Mouse (Mus musculus): ENCODE data around the gene 6430550D23Rik. TPM values are rescaled to one million over a fixed set of nuclear protein-coding genes. Genes with fewer than 3 reads are reported as not detected.

6430550D23Rik gene
- 0.83 and 1.5 TPM in 2 replicates for polyA plus RNA-seq (2011; ENCODE audit: insufficient read depth, insufficient read length, low replicate concordance, missing spikeins)

GRCm38 (mm10) chr2:156007888-156008532 lies at the start of gene 6430550D23Rik, which contains the start of gene Ergic3:
Gene 6430550D23Rik (minus strand): TSS chr2:156007977.
Gene Ergic3 (plus strand): TSS chr2:156008045.
- Histone ChIP-seq H3K27ac (ENCODE audit: control insufficient read depth, insufficient read depth, low read depth, low read length, poor library complexity) (peak within 1 kb of the TSS; percentile 35; the same call in 1 of the 2 replicates), H3K4me1 (ENCODE audit: control insufficient read depth, insufficient read depth, low read length) (0 out of 2 replicates have a peak, but pooled peaks cover 2% of the 10 kb centered on the region), H3K4me3 (replicated peaks; ENCODE audit: control insufficient read depth, low read depth, low read length) (peak within 1 kb of the TSS; percentile 87)
- TF ChIP-seq CTCF (IDR thresholded peaks at IDR 0.05; ENCODE audit: control insufficient read depth, insufficient read depth, low read length) (no peak), POLR2A (IDR thresholded peaks at IDR 0.05; ENCODE audit: borderline replicate concordance, control insufficient read depth, low read depth, low read length) (peak; percentile 49; the same call in 1 of the 2 replicates)
- WGBS: under 1% methylated on average over 45 of the region's 45 CpGs

GRCm38 (mm10) chr2:156052816-156053215 lies 45.0 kb upstream of the 6430550D23Rik start, which contains the start of gene Fer1l4:
Gene Fer1l4 (minus strand): TSS chr2:156052947.
- Histone ChIP-seq H3K27ac (ENCODE audit: control insufficient read depth, insufficient read depth, low read depth, low read length, poor library complexity) (no peak within 1 kb of the TSS), H3K4me3 (replicated peaks; ENCODE audit: control insufficient read depth, low read depth, low read length) (no peak within 1 kb of the TSS), H3K4me1 (ENCODE audit: control insufficient read depth, insufficient read depth, low read length) (no peaks in the 10 kb centered on the region)
- 79% methylated on average over 9 of the region's 9 CpGs for WGBS
- no peak for TF ChIP-seq CTCF (IDR thresholded peaks at IDR 0.05; ENCODE audit: control insufficient read depth, insufficient read depth, low read length)
- TF ChIP-seq POLR2A (IDR thresholded peaks at IDR 0.05; ENCODE audit: borderline replicate concordance, control insufficient read depth, low read depth, low read length): no peak

GRCm38 (mm10) chr2:156047929-156048328 lies 40.2 kb upstream of the 6430550D23Rik start:
- H3K4me1 ChIP-seq (ENCODE audit: control insufficient read depth, insufficient read depth, low read length): no peaks in the 10 kb centered on the region
- TF ChIP-seq POLR2A (IDR thresholded peaks at IDR 0.05; ENCODE audit: borderline replicate concordance, control insufficient read depth, low read depth, low read length): no peak
- TF ChIP-seq CTCF (IDR thresholded peaks at IDR 0.05; ENCODE audit: control insufficient read depth, insufficient read depth, low read length): no peak
- H3K4me3 ChIP-seq (replicated peaks; ENCODE audit: control insufficient read depth, low read depth, low read length): no peak overlapping the region
- no peak overlapping the region for H3K27ac ChIP-seq (ENCODE audit: control insufficient read depth, insufficient read depth, low read depth, low read length, poor library complexity)
- WGBS: 17% methylated on average over 19 of the region's 19 CpGs

- TF ChIP-seq CTCF (IDR thresholded peaks at IDR 0.05; ENCODE audit: control insufficient read depth, insufficient read depth, low read length) (no peak), POLR2A (IDR thresholded peaks at IDR 0.05; ENCODE audit: borderline replicate concordance, control insufficient read depth, low read depth, low read length) (no peak)
- H3K4me1 ChIP-seq (ENCODE audit: control insufficient read depth, insufficient read depth, low read length): no peaks in the 10 kb centered on the region
- no peak overlapping the region for H3K4me3 ChIP-seq (replicated peaks; ENCODE audit: control insufficient read depth, low read depth, low read length)
- 46% methylated on average over 8 of the region's 8 CpGs for WGBS
- H3K27ac ChIP-seq (ENCODE audit: control insufficient read depth, insufficient read depth, low read depth, low read length, poor library complexity): no peak overlapping the region
Observed at GRCm38 (mm10) chr2:156042903-156043302, 35.1 kb upstream of the 6430550D23Rik start.

- TF ChIP-seq POLR2A (IDR thresholded peaks at IDR 0.05; ENCODE audit: borderline replicate concordance, control insufficient read depth, low read depth, low read length) (no peak), CTCF (IDR thresholded peaks at IDR 0.05; ENCODE audit: control insufficient read depth, insufficient read depth, low read length) (no peak)
Observed at GRCm38 (mm10) chr2:156039390-156039789, 31.6 kb upstream of the 6430550D23Rik start.

GRCm38 (mm10) chr2:156025482-156025881 lies 17.7 kb upstream of the 6430550D23Rik start:
- no peak overlapping the region for H3K27ac ChIP-seq (ENCODE audit: control insufficient read depth, insufficient read depth, low read depth, low read length, poor library complexity)
- H3K4me1 ChIP-seq (ENCODE audit: control insufficient read depth, insufficient read depth, low read length): no peaks in the 10 kb centered on the region; the same call in 1 of the 2 replicates
- H3K4me3 ChIP-seq (replicated peaks; ENCODE audit: control insufficient read depth, low read depth, low read length): no peak overlapping the region
- no peak for TF ChIP-seq CTCF (IDR thresholded peaks at IDR 0.05; ENCODE audit: control insufficient read depth, insufficient read depth, low read length)
- TF ChIP-seq POLR2A (IDR thresholded peaks at IDR 0.05; ENCODE audit: borderline replicate concordance, control insufficient read depth, low read depth, low read length): no peak

More at GRCm38 (mm10) chr2:156039390-156039789, 31.6 kb upstream of the 6430550D23Rik start:
- Histone ChIP-seq H3K4me3 (replicated peaks; ENCODE audit: control insufficient read depth, low read depth, low read length) (no peak overlapping the region), H3K4me1 (ENCODE audit: control insufficient read depth, insufficient read depth, low read length) (no peaks in the 10 kb centered on the region), H3K27ac (ENCODE audit: control insufficient read depth, insufficient read depth, low read depth, low read length, poor library complexity) (no peak overlapping the region)
- 79% methylated on average over 3 of the region's 3 CpGs for WGBS

GRCm38 (mm10) chr2:156021765-156022164 lies 14.0 kb upstream of the 6430550D23Rik start:
- H3K4me3 ChIP-seq (replicated peaks; ENCODE audit: control insufficient read depth, low read depth, low read length): no peak overlapping the region
- WGBS: 78% methylated on average over 2 of the region's 2 CpGs
- H3K4me1 ChIP-seq (ENCODE audit: control insufficient read depth, insufficient read depth, low read length): no peaks in the 10 kb centered on the region; the same call in 1 of the 2 replicates
- H3K27ac ChIP-seq (ENCODE audit: control insufficient read depth, insufficient read depth, low read depth, low read length, poor library complexity): no peak overlapping the region
- TF ChIP-seq POLR2A (IDR thresholded peaks at IDR 0.05; ENCODE audit: borderline replicate concordance, control insufficient read depth, low read depth, low read length): no peak
- TF ChIP-seq CTCF (IDR thresholded peaks at IDR 0.05; ENCODE audit: control insufficient read depth, insufficient read depth, low read length): no peak

GRCm38 (mm10) chr2:156021219-156021618 lies 13.4 kb upstream of the 6430550D23Rik start:
- Histone ChIP-seq H3K4me1 (ENCODE audit: control insufficient read depth, insufficient read depth, low read length) (no peaks in the 10 kb centered on the region; the same call in 1 of the 2 replicates), H3K4me3 (replicated peaks; ENCODE audit: control insufficient read depth, low read depth, low read length) (no peak overlapping the region), H3K27ac (ENCODE audit: control insufficient read depth, insufficient read depth, low read depth, low read length, poor library complexity) (no peak overlapping the region)
- 71% methylated on average over 8 of the region's 8 CpGs for WGBS
- no peak for TF ChIP-seq CTCF (IDR thresholded peaks at IDR 0.05; ENCODE audit: control insufficient read depth, insufficient read depth, low read length)
- TF ChIP-seq POLR2A (IDR thresholded peaks at IDR 0.05; ENCODE audit: borderline replicate concordance, control insufficient read depth, low read depth, low read length): no peak

All from bone marrow, adult 2 months (tissue).